10 mouse cellular contexts compared by ENCODE assay signal in the genomic region with DNA sequence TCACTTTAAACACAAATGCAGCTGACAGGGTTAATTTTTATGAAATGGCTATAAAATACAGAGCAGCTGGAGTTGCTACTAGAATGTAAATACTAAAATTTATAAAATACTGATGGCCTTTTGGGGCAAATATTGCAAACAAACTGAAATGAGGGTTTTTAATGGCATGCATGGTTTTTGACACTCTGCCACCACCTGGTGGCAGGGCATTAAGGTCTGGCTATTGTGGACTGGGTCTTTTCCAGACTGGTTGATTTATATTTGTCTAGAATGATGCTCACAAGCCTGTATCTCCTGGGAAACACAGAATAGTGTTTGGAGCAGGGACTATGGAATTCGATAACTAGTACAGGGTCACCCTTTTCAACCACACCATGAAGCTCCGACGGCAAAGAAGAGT. TPM values are rescaled to one million over a fixed set of nuclear protein-coding genes. Genes with fewer than 3 reads are reported as not detected.
DNase-seq lines count a peak whose midpoint lies in the region; ATAC-seq and TF ChIP-seq lines count a peak whose summit lies in the region.
"Had no signal": no experiment of that assay in that cellular context is flagged by ENCODE, and none has a peak within 500 bp of the region (broad histone marks: within the 10 kb centered on the region; RNA-seq: fewer than 3 reads in every experiment).

No protein-coding gene starts in this region.

- no peak for ATAC-seq in intestine, postnatal 0 days
- ATAC-seq in intestine, embryonic 16.5 days = no peak
- ATAC-seq in inflammation-experienced regulatory T-cells, adult 6 months = peak; percentile 58

- H3K27me3 ChIP-seq in intestine, postnatal 0 days (replicated peaks; ENCODE audit: control insufficient read depth, insufficient read depth, low read length) = no peaks in the 10 kb centered on the region
- H3K27me3 ChIP-seq in intestine, embryonic 16.5 days (replicated peaks; ENCODE audit: control insufficient read depth, insufficient read depth, low read length) = no peaks in the 10 kb centered on the region
- H3K27me3 ChIP-seq in spleen, adult 2 months (ENCODE audit: control insufficient read depth, insufficient read depth, low read length) = no peaks in the 10 kb centered on the region

- H3K27ac ChIP-seq in intestine, postnatal 0 days (ENCODE audit: low read depth, low read length) = no peak overlapping the region
- H3K27ac ChIP-seq in intestine, embryonic 16.5 days (ENCODE audit: low read length) = no peak overlapping the region
- no peak overlapping the region for H3K27ac ChIP-seq in spleen, adult 2 months (ENCODE audit: insufficient read depth, low read length)

- no peaks in the 10 kb centered on the region for H3K4me1 ChIP-seq in intestine, postnatal 0 days (replicated peaks; ENCODE audit: control insufficient read depth, insufficient read depth, low read length)
- no peaks in the 10 kb centered on the region for H3K4me1 ChIP-seq in intestine, embryonic 16.5 days (ENCODE audit: control insufficient read depth, insufficient read depth, low read length)
- H3K4me1 ChIP-seq in spleen, adult 2 months (ENCODE audit: control insufficient read depth, insufficient read depth, insufficient read length) = peaks cover 5% of the 10 kb centered on the region; the same call in 1 of the 2 replicates

- H3K4me2 ChIP-seq in intestine, postnatal 0 days (replicated peaks; ENCODE audit: low read depth) = no peak overlapping the region
- no peak overlapping the region for H3K4me2 ChIP-seq in intestine, embryonic 16.5 days (ENCODE audit: low read depth, low read length)

- 67% methylated on average over 3 of the region's 3 CpGs for WGBS in intestine, postnatal 0 days
- WGBS in intestine, embryonic 16.5 days = 66% methylated on average over 3 of the region's 3 CpGs
- 87% methylated on average over 3 of the region's 3 CpGs for WGBS in spleen, adult 2 months

- TF ChIP-seq POLR2A in spleen, adult 2 months (IDR thresholded peaks at IDR 0.05; ENCODE audit: low read depth, low read length) = no peak

- no peaks in the 10 kb centered on the region for H3K9me3 ChIP-seq in intestine, postnatal 0 days (ENCODE audit: control insufficient read depth)
- no peaks in the 10 kb centered on the region for H3K9me3 ChIP-seq in intestine, embryonic 16.5 days (ENCODE audit: control insufficient read depth, low read length)

- no peaks in the 10 kb centered on the region for H3K36me3 ChIP-seq in intestine, postnatal 0 days (ENCODE audit: control insufficient read depth, insufficient read depth)
- H3K36me3 ChIP-seq in intestine, embryonic 16.5 days (ENCODE audit: control insufficient read depth, insufficient read depth, low read length) = no peaks in the 10 kb centered on the region
- no peaks in the 10 kb centered on the region for H3K36me3 ChIP-seq in spleen, adult 2 months (ENCODE audit: control insufficient read depth, insufficient read depth, low read length)

- H3K9ac ChIP-seq in intestine, postnatal 0 days (ENCODE audit: low read depth, low read length) = no peak overlapping the region
- H3K9ac ChIP-seq in intestine, embryonic 16.5 days (ENCODE audit: low read depth, low read length) = no peak overlapping the region

- H3K4me3 ChIP-seq in intestine, postnatal 0 days (ENCODE audit: low read depth, low read length) = no peak overlapping the region
- H3K4me3 ChIP-seq in intestine, embryonic 16.5 days (ENCODE audit: low read length) = no peak overlapping the region
- H3K4me3 ChIP-seq in spleen, adult 2 months (ENCODE audit: extremely low read depth, insufficient read depth, insufficient read length) = no peak overlapping the region
- H3K4me3 ChIP-seq: myocyte had no signal

- DNase-seq in adrenal gland, adult (ENCODE audit: inconsistent age in 2 of 2, low spot score in 1 of 2) = peak; percentile 26 to 75
- DNase-seq in adrenal gland, adult 8-10 months = no peak
- DNase-seq in CD8-positive naive resting alpha-beta T cell, adult 2 months (ENCODE audit: low read depth in 2 of 2, low spot score in 2 of 2) = peak; percentile 12 to 32
- peak; percentile 21 to 45 for DNase-seq in spleen, adult 2 months (ENCODE audit: low read depth in 1 of 2, low spot score in 2 of 2)
- no peak for DNase-seq in ovary, postnatal 14 days (ENCODE audit: low spot score)

- peak; percentile 81 for TF ChIP-seq CTCF in intestine, postnatal 0 days (IDR thresholded peaks at IDR 0.05; ENCODE audit: low read depth)
- peak; percentile 54; the same call in 1 of the 2 replicates for TF ChIP-seq CTCF in spleen, adult 2 months (IDR thresholded peaks at IDR 0.05; ENCODE audit: extremely low read depth, insufficient read depth, insufficient read length, insufficient replicate concordance)

RNA-seq across cellular contexts. Expression of gene Mnd1, which starts 32.1 kb away (rescaled TPM):
- total RNA-seq in adrenal gland, adult 8-10 months (2022) = 1 to 10 TPM; 8.0 to 9.1 (median 8.6) TPM
- 6.5 and 6.7 TPM in 2 replicates for polyA plus RNA-seq in intestine, postnatal 0 days (2015; fragmentation: Nextera tagmentation; extraction: Ambion mirVana)
- 8.0 and 9.9 TPM in 2 replicates for polyA plus RNA-seq in intestine, embryonic 16.5 days (2015; fragmentation: Nextera tagmentation; extraction: Ambion mirVana)
- polyA plus RNA-seq in inflammation-experienced regulatory T-cells, adult 6 months (2017; shearing (Covaris generic)) = 10 to 100 TPM in 1 of 3 experiments, 1 to 10 TPM in 2; 1.4 to 12.4 (median 1.5) TPM
- 0.09 TPM in 1 of 2 replicates, not detected in the other for polyA plus RNA-seq in spleen, adult 2 months (2012; rRNA removed)

RNA-seq across cellular contexts. Expression of gene Gm6525, which starts 50.4 kb away (rescaled TPM):
- total RNA-seq in adrenal gland, adult 8-10 months (2022) = not detected
- polyA plus RNA-seq in intestine, postnatal 0 days (2015; fragmentation: Nextera tagmentation; extraction: Ambion mirVana) = 0.56 and 0.93 TPM in 2 replicates
- 1.2 and 1.4 TPM in 2 replicates for polyA plus RNA-seq in intestine, embryonic 16.5 days (2015; fragmentation: Nextera tagmentation; extraction: Ambion mirVana)
- polyA plus RNA-seq in inflammation-experienced regulatory T-cells, adult 6 months (2017; shearing (Covaris generic)) = under 1 TPM; 0.50 to 0.80 (median 0.70) TPM
- polyA plus RNA-seq in spleen, adult 2 months (2012; rRNA removed) = not detected in 2 replicates
- total RNA-seq: layer of hippocampus, adult 18-20 months had no signal

Comparison
In these comparisons a context has a peak if more than half of its experiments do, and no peak if none do; other contexts are left out.
1. DNase-seq: peak in adrenal gland, adult (2 of 2), CD8-positive naive resting alpha-beta T cell, adult 2 months (2 of 2) and spleen, adult 2 months (2 of 2); none in adrenal gland, adult 8-10 months (single experiment) and ovary, postnatal 14 days (single experiment).